Mouse (Mus musculus) midbrain, embryonic 13.5 days (tissue): ENCODE results near the gene Atp5j. TPM values are rescaled to one million over a fixed set of nuclear protein-coding genes. Genes with fewer than 3 reads are reported as not detected.

Experiments
- ATAC-seq: fragments of 200-750 bp; cut with Nextera tagmentation; 2 replicates; pipeline ENCODE4 v1.8.0; 2017; ENCODE audit warnings: mild to moderate bottlenecking, moderate TSS enrichment, moderate library complexity
- H3K27ac ChIP-seq: fragments of 300-500 bp; sonication (generic); 2 replicates; pipeline ENCODE4 v1.5.1; 2015; ENCODE audit warnings: inconsistent platforms, mild to moderate bottlenecking, moderate library complexity
- H3K27me3 ChIP-seq: fragments of 300-500 bp; sonication (generic); 2 replicates; pipeline ENCODE4 v1.6.1; 2015; ENCODE audit warnings: mild to moderate bottlenecking, inconsistent platforms
- H3K36me3 ChIP-seq: fragments of 300-500 bp; sonication (generic); 2 replicates; pipeline ENCODE4 v1.6.1; 2015; ENCODE audit warnings: mild to moderate bottlenecking, inconsistent platforms
- H3K4me1 ChIP-seq: fragments of 300-500 bp; sonication (generic); replicated peaks from 2 replicates; pipeline ENCODE4 v1.6.1; 2015; ENCODE audit warnings: inconsistent platforms
- H3K4me2 ChIP-seq: fragments of 300-500 bp; sonication (generic); replicated peaks from 2 replicates; pipeline ENCODE4 v1.6.1; 2015; ENCODE audit warnings: moderate library complexity, mild to moderate bottlenecking, inconsistent platforms
- H3K4me3 ChIP-seq: fragments of 300-500 bp; sonication (generic); replicated peaks from 2 replicates; pipeline ENCODE4 v1.5.1; 2015; ENCODE audit warnings: mild to moderate bottlenecking, inconsistent platforms
- H3K9ac ChIP-seq: fragments of 300-500 bp; sonication (generic); replicated peaks from 2 replicates; pipeline ENCODE4 v1.6.1; 2015; ENCODE audit warnings: mild to moderate bottlenecking, inconsistent platforms
- H3K9me3 ChIP-seq: fragments of 300-500 bp; sonication (generic); 2 replicates; pipeline ENCODE4 v1.6.1; 2016; ENCODE audit warnings: mild to moderate bottlenecking, inconsistent platforms
- WGBS: fragments of 180-500 bp; shearing (Covaris S2); methylation state at CpG from one replicate; pipeline ENCODE4 v1.1.7; 2015; 5-methylcytosine and 5-hydroxymethylcytosine counted together
- polyA plus RNA-seq: library from polyadenylated mRNA; unstranded; fragments of >200 nt; fragmentation: Nextera tagmentation; extraction: Ambion mirVana; gene quantifications from 2 replicates; pipeline ENCODE4 v1.2.1, GENCODE M21; 2015

Gene Atp5j
- polyA plus RNA-seq, 1 experiment from 2014 or later = 827 TPM

DNA sequence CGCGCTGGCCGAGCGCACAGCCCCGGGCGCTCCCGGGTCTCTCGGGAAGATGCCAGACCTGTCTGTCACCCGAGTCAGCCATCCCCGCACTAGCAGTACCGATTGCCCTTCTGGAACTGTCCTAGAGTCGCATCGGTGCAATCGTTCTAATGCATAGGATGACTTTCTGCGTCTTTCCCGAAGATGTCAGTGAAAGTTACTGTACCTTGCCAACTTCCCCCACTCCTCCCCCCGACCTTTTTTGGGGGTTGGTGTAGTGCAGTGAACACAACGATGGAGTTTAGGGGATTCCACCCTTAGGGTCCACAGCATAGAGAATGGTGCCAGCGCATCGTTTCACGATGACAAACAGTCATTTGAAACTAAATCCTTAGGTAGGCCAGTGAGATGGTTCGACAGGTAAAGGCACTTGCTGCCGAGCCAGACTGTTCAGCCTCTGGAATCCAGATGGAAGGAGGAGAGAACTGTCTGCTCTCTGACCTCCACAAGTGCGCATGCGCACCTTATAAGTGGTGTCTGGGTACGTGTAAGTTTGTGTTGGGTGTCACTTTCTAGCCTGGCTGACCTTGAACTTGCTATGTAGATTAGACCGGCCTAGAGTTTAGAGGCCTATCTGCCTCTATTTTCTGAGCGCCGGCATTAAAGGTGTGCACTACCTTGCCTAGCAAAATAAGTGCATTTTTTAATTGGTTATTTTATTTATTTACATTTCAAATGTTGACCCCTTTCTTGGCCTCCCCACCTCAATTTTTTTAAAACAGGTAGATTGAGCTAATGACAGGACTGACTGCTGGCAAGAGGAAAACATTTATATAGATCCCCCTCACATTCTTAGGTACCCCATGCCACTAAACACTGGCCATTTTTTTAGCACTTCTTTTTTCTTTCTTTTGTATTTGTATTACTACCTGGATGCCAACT lies 658 bp upstream of the Atp5j start:
- WGBS = 10% methylated on average over 24 of the region's 29 CpGs
- no peaks in the 10 kb centered on the region for H3K9me3 ChIP-seq
- peak; percentile 10 for ATAC-seq
- peak overlapping the region; percentile 94 for H3K4me3 ChIP-seq
- peak overlapping the region; percentile 97 for H3K27ac ChIP-seq
- H3K36me3 ChIP-seq = peaks cover 23% of the 10 kb centered on the region
- peak overlapping the region; percentile 98 for H3K9ac ChIP-seq
- peak overlapping the region; percentile 83 for H3K4me2 ChIP-seq
- no peaks in the 10 kb centered on the region for H3K27me3 ChIP-seq
- peaks cover 40% of the 10 kb centered on the region for H3K4me1 ChIP-seq

DNA sequence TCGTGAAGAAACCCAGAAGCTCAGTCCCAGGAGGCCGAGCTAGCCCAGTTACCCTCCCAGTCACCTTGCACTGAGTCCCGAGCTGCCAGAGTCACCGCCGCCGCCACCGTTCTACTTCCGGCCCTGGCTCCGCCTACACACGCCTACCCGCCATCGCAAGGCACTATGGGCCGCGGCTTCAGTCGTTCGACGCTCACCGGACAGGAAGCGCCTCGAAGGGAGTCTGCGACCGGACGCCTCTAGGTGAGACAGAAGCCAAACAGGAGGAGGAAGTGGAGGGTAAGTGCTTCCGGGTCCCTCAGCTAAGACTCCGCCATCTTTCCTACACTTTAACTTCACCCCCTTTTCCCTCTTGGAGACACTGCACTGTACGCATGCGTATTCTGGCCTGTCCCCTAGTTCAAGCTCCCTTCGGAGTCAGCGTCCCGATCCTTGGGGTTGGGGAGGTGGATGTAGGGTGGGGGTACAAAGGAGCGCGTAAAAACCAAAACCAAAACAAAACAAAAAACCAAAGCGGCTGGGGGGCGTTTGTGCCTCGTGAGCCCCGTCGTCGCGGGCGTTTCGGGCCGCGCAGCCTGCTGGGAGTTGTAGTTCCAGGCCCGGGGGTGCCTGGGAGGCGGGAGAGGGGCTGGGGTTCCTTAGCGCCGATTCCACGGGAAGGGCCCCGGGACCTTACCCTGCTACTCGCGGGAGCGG lies 532 bp downstream of the Atp5j start, which contains the start of gene Gabpa:
Gene Gabpa, plus strand, starts transcription at position 181 of the 696 bp plus-strand sequence.
- H3K9me3 ChIP-seq = no peaks in the 10 kb centered on the region
- peak within 1 kb of the TSS; percentile 94 for H3K4me3 ChIP-seq
- H3K4me2 ChIP-seq = peak within 1 kb of the TSS; percentile 83
- ATAC-seq = peak; percentile 97
- H3K4me1 ChIP-seq = peaks cover 40% of the 10 kb centered on the region
- peak within 1 kb of the TSS; percentile 97 for H3K27ac ChIP-seq
- peak within 1 kb of the TSS; percentile 98 for H3K9ac ChIP-seq
- WGBS = under 1% methylated on average over 47 of the region's 52 CpGs
- H3K36me3 ChIP-seq = peaks cover 26% of the 10 kb centered on the region
- no peaks in the 10 kb centered on the region for H3K27me3 ChIP-seq

DNA sequence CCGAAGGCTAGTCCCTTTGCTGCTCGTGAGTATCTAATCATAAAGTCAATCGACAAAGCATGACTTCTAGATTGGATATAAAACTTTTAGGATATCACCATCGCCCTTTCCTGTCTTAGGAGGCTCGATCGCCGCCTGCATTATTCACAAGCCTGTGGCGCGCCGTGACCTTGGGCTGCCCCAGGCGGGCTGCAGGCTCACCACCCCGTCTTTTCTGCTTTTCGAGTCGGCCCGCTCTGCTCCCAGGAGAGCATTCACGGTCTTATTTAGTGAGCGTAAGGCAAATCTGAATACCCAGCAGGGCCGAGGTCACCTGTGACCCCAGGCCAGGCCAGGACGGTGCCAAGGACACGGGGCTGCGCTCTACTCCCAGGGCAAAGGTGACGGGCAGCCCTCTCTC lies 1.1 kb downstream of the Atp5j start:
- Histone ChIP-seq H3K4me3 (peak overlapping the region; percentile 94), H3K9ac (peak overlapping the region; percentile 98), H3K36me3 (peaks cover 28% of the 10 kb centered on the region), H3K4me1 (peaks cover 40% of the 10 kb centered on the region), H3K27ac (peak overlapping the region; percentile 97), H3K4me2 (peak overlapping the region; percentile 83), H3K27me3 (no peaks in the 10 kb centered on the region), H3K9me3 (no peaks in the 10 kb centered on the region)
- under 1% methylated on average over 22 of the region's 22 CpGs for WGBS
- ATAC-seq = no peak

GRCm38 (mm10) chr16:84832736-84833135 lies 2.7 kb downstream of the Atp5j start:
- no peaks in the 10 kb centered on the region for H3K9me3 ChIP-seq
- peaks cover 35% of the 10 kb centered on the region for H3K4me1 ChIP-seq
- H3K4me2 ChIP-seq = no peak overlapping the region
- ATAC-seq = no peak
- no peak overlapping the region for H3K4me3 ChIP-seq
- 98% methylated on average over 5 of the region's 5 CpGs for WGBS
- no peak overlapping the region for H3K27ac ChIP-seq
- no peak overlapping the region for H3K9ac ChIP-seq
- H3K36me3 ChIP-seq = peaks cover 39% of the 10 kb centered on the region
- no peaks in the 10 kb centered on the region for H3K27me3 ChIP-seq

- Histone ChIP-seq H3K9ac (no peak overlapping the region), H3K36me3 (peaks cover 48% of the 10 kb centered on the region), H3K4me2 (no peak overlapping the region), H3K27me3 (no peaks in the 10 kb centered on the region), H3K4me3 (no peak overlapping the region), H3K9me3 (no peaks in the 10 kb centered on the region), H3K4me1 (peaks cover 26% of the 10 kb centered on the region), H3K27ac (no peak overlapping the region)
- ATAC-seq = no peak
- WGBS = 92% methylated on average over 5 of the region's 5 CpGs
Measured at GRCm38 (mm10) chr16:84831696-84832095, 3.7 kb downstream of the Atp5j start.

DNA sequence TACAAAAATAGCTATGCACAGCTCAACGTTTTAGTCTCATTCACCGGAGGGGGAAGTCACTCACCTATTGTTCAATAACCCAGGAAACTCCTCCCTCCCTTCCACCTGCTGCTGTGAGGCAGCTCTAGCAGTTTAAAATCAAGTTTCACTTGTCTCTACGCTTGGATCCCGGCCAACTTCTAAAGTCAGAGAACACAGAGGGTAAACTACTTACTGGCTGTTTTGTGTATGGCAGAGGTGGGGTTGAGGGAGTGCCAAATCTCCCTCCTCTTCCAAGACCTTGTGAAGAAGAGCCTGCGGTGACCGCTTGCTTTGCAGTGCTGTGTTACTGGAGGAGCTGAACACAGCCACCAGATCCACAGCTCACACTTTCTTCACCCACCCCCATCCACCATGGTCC lies 10.4 kb downstream of the Atp5j start:
- Histone ChIP-seq H3K36me3 (peaks cover 81% of the 10 kb centered on the region), H3K9ac (no peak overlapping the region), H3K4me3 (no peak overlapping the region), H3K4me2 (no peak overlapping the region), H3K9me3 (no peaks in the 10 kb centered on the region), H3K27ac (no peak overlapping the region), H3K27me3 (no peaks in the 10 kb centered on the region), H3K4me1 (no peaks in the 10 kb centered on the region)
- peak; percentile 56; the same call in 1 of the 2 replicates for ATAC-seq
- 82% methylated on average over 6 of the region's 6 CpGs for WGBS

- H3K4me1 ChIP-seq = no peaks in the 10 kb centered on the region
- H3K27me3 ChIP-seq = no peaks in the 10 kb centered on the region
- no peak overlapping the region for H3K4me3 ChIP-seq
- H3K27ac ChIP-seq = no peak overlapping the region
- no peaks in the 10 kb centered on the region for H3K9me3 ChIP-seq
- no peak overlapping the region for H3K4me2 ChIP-seq
- WGBS = 33% methylated on average over 7 of the region's 7 CpGs
- peaks cover 44% of the 10 kb centered on the region for H3K36me3 ChIP-seq
- H3K9ac ChIP-seq = no peak overlapping the region
- ATAC-seq = peak; percentile 82
Measured at GRCm38 (mm10) chr16:84817423-84817822, 18.0 kb downstream of the Atp5j start.

DNA sequence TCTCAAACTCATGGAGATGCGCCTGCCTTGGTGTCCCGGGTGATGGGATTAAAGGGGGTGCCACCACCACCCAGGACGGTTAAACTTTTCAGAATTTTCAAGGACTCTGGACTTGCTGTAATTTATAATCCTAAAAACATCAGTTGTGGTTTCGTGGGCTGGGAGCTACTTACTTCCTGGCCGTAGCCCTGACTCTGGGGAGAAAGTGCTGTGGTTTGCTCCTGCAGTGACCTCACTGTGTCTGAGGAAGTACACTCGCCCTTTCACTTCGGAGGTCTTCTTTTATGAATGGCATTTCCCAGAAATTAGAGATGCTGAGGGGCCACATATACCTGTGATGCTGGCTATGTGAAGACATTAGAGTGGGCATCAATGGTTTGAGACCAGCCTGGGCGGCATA lies 20.9 kb downstream of the Atp5j start:
- no peak overlapping the region for H3K4me3 ChIP-seq
- no peak overlapping the region for H3K27ac ChIP-seq
- 84% methylated on average over 8 of the region's 8 CpGs for WGBS
- H3K36me3 ChIP-seq = peaks cover 46% of the 10 kb centered on the region
- ATAC-seq = no peak
- H3K4me1 ChIP-seq = no peaks in the 10 kb centered on the region
- no peaks in the 10 kb centered on the region for H3K9me3 ChIP-seq
- H3K9ac ChIP-seq = no peak overlapping the region
- no peaks in the 10 kb centered on the region for H3K27me3 ChIP-seq
- H3K4me2 ChIP-seq = no peak overlapping the region

GRCm38 (mm10) chr16:84813852-84814251 lies 21.6 kb downstream of the Atp5j start:
- WGBS = 89% methylated on average over 8 of the region's 8 CpGs
- Histone ChIP-seq H3K27ac (no peak overlapping the region), H3K36me3 (peaks cover 46% of the 10 kb centered on the region), H3K27me3 (no peaks in the 10 kb centered on the region), H3K4me2 (no peak overlapping the region), H3K9me3 (no peaks in the 10 kb centered on the region), H3K4me3 (no peak overlapping the region), H3K9ac (no peak overlapping the region), H3K4me1 (no peaks in the 10 kb centered on the region)
- ATAC-seq = no peak

- no peak for ATAC-seq
- Histone ChIP-seq H3K27ac (no peak overlapping the region), H3K4me3 (no peak overlapping the region), H3K4me1 (no peaks in the 10 kb centered on the region), H3K27me3 (no peaks in the 10 kb centered on the region), H3K36me3 (peaks cover 59% of the 10 kb centered on the region), H3K9me3 (no peaks in the 10 kb centered on the region), H3K4me2 (no peak overlapping the region), H3K9ac (no peak overlapping the region)
- WGBS = 94% methylated on average over 1 of the region's 1 CpGs
Measured at GRCm38 (mm10) chr16:84810254-84810653, 25.2 kb downstream of the Atp5j start.

DNA sequence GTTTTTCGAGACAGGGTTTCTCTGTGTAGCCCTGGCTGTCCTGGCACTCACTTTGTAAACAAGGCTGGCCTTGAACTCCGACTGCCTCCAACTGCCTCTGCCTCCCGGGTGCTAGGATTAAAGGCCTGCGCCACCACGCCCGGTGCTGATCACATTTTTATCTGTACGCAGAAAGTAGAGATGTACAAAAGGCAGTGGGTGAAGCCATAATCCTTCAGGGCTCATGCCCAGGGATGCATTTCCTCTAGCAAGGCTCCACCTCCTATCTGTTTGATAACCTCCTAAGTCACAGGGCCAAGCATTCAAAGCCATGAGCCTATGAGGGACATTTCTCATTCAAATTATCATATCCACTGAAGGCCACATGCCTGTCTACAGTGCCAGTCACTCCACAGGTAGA lies 27.6 kb downstream of the Atp5j start:
- Histone ChIP-seq H3K4me2 (no peak overlapping the region), H3K27ac (no peak overlapping the region), H3K9me3 (no peaks in the 10 kb centered on the region), H3K4me3 (no peak overlapping the region), H3K4me1 (no peaks in the 10 kb centered on the region), H3K36me3 (peaks cover 51% of the 10 kb centered on the region), H3K9ac (no peak overlapping the region), H3K27me3 (no peaks in the 10 kb centered on the region)
- no peak for ATAC-seq
- 97% methylated on average over 7 of the region's 7 CpGs for WGBS

GRCm38 (mm10) chr16:84806175-84806574 lies 29.2 kb downstream of the Atp5j start:
- H3K4me3 ChIP-seq = no peak overlapping the region
- no peaks in the 10 kb centered on the region for H3K9me3 ChIP-seq
- no peak overlapping the region for H3K4me2 ChIP-seq
- no peaks in the 10 kb centered on the region for H3K4me1 ChIP-seq
- no peak overlapping the region for H3K27ac ChIP-seq
- over 99% methylated on average over 3 of the region's 3 CpGs for WGBS
- H3K27me3 ChIP-seq = no peaks in the 10 kb centered on the region
- ATAC-seq = no peak
- H3K36me3 ChIP-seq = peaks cover 48% of the 10 kb centered on the region
- no peak overlapping the region for H3K9ac ChIP-seq
